Mouse (Mus musculus): ENCODE data around the gene Olfr70. TPM values are rescaled to one million over a fixed set of nuclear protein-coding genes. Genes with fewer than 3 reads are reported as not detected.

Olfr70 gene
- total RNA-seq, 2 experiments from 2014 or later = not detected

DNA sequence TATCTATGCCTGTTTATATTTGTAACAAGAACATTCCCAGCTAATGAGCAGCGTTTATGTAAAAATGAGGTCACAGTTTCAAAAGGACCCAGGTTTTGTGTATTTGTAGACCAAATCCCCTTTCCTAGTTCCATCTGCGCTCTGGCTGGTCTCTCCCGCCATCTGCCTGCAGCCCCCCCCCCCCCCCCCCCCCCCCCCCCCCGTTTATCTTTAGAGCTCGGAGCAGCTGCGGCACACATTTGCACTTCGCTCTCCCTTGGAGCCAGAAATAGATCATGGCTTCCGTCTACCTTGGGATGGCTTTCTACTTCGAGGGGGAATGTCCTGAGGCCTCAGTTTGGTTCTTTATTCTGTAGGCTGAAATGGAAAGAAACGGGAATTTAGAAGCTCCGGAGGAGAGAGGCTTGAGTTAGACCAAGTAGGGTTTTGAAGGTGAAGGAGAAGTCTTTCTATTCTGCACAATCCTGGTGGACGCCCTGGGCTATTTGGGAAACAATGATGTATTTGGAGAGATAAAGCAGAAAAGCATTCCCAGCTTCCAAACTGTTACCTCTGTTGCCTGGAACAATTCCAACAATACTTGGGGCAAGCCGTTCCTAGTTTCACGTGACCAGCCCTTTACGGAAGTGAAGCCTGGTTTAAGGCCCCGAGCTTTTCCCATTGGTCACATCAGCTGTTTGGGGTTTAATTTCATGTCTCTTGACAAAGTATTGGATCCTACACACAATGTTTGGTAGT lies 20.1 kb upstream of the Olfr70 start:
- intact Hi-C loops (cut with DNase I) = no loop called here
- no peak for DNase-seq (ENCODE audit: extremely low spot score in 1 of 2, low spot score in 2 of 2)

- intact Hi-C loops (cut with DNase I) = loop anchor here (2.0 kb wide), 1 partner anchor 83 kb away; the partner anchor contains the start of gene Npr2
- DNase-seq (ENCODE audit: extremely low spot score in 1 of 2, low spot score in 2 of 2) = no peak
These were observed 13.1 kb upstream of the Olfr70 start for GRCm38 (mm10) chr4:43713652-43714219.

DNA sequence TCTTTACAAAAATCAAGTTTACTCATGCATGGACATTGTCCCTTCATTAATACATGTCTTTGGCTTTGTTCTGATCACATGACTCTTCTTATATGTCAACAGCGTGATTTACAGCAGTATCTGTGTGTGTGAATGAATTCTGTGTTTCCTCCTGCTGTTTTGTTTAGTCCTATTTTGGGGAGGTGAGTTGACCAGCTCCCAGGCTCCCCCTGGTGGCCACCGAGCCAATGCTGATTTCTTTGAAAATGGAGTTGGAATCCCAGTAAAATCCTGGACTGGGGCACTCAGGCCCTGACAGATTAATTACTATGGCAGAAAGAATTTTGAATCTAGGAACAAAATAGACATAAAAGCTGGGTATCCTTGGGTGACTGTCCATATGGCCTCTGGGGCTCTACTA lies 11.2 kb upstream of the Olfr70 start:
- intact Hi-C loops (cut with DNase I) = loop anchor here (2.0 kb wide), 1 partner anchor 81 kb away; the partner anchor contains the start of gene Npr2
- peak; percentile 56 to 83 for DNase-seq (ENCODE audit: extremely low spot score in 1 of 2, low spot score in 2 of 2)

DNA sequence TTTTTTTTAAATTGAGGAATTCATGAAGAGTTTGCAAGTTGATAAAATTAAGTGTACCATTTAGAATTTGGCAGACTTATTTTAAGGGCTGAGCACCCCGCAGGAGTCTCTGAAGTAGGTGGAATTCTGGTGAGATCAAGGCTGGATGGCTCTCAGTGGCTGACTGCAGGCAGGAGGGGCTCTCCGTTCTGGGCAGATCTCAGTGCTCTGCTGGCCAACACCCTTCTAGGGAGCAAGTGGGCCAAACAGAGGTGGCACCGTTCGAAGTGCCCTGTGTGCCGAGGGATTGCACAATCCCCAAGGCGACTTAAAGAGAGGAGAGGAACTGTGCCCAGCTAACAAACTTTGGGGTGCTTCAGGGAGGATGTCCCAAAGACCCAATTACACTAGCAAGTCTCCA lies 9.3 kb upstream of the Olfr70 start, which contains the start of gene Olfr71:
Gene Olfr71 (minus strand): TSS at position 387 of the 400 bp plus-strand sequence.
- intact Hi-C loops (cut with DNase I) = loop anchor here (5.0 kb wide), 1 partner anchor 38 kb away; no protein-coding TSS in a partner anchor
- DNase-seq (ENCODE audit: extremely low spot score in 1 of 2, low spot score in 2 of 2) = no peak

GRCm38 (mm10) chr4:43705991-43706390 lies 5.4 kb upstream of the Olfr70 start:
- DNase-seq (ENCODE audit: extremely low spot score in 1 of 2, low spot score in 2 of 2) = no peak
- intact Hi-C loops (cut with DNase I) = loop anchor here (5.0 kb wide), 1 partner anchor 34 kb away; no protein-coding TSS in a partner anchor

GRCm38 (mm10) chr4:43703851-43704250 lies 3.2 kb upstream of the Olfr70 start:
- intact Hi-C loops (cut with DNase I) = no loop called here
- DNase-seq (ENCODE audit: extremely low spot score in 1 of 2, low spot score in 2 of 2) = peak in 1 of 2 experiments; percentile 58

DNA sequence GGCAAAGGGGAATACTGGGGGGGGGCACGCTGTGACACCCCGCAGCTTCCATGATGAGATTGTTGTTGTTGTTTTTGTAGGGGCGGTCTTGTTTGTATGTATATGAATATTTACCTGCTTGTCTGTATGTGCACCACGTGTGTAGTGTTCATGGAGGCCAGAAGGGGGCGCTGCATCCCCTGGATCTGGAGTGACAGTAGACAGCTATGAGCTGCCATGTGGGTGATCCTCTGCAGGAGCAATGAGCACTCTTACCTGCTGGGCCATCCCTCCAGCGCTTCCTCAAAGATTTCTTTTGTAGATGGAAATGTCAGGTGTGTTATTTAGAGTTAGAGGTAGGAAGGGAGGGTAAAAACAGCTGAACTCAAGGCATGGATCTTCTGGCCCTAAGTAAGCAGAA lies 2.8 kb upstream of the Olfr70 start:
- DNase-seq (ENCODE audit: extremely low spot score in 1 of 2, low spot score in 2 of 2) = no peak
- intact Hi-C loops (cut with DNase I) = no loop called here

DNA sequence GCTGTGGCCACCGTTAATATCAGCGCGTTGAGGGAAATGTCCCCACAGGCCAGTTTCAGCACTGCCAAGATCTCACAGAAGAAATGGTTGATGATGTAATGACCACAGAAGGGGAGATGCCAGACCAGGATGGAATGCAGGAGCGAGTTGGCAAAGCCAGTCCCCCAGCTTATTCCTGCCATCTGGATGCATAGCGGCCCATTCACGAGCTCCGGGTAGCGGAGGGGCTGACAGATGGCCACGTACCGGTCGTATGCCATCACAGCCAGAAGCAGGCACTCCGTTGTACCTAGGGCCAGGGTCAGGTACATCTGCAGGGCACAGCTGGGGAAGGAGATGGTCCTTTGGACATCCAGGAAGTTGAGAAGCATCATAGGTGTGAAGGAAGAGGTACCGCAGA lies 4.0 kb downstream of the Olfr70 start:
- intact Hi-C loops (cut with DNase I) = no loop called here
- no peak for DNase-seq (ENCODE audit: extremely low spot score in 1 of 2, low spot score in 2 of 2)

- intact Hi-C loops (cut with DNase I) = no loop called here
These were observed 5.3 kb downstream of the Olfr70 start for GRCm38 (mm10) chr4:43695249-43695671.

GRCm38 (mm10) chr4:43694439-43695248 lies 6.0 kb downstream of the Olfr70 start:
- DNase-seq (ENCODE audit: extremely low spot score in 1 of 2, low spot score in 2 of 2) = no peak
- intact Hi-C loops (cut with DNase I) = no loop called here

More at GRCm38 (mm10) chr4:43695249-43695671, 5.3 kb downstream of the Olfr70 start:
- DNase-seq (ENCODE audit: extremely low spot score in 1 of 2, low spot score in 2 of 2) = peak in 1 of 2 experiments; percentile 64

DNA sequence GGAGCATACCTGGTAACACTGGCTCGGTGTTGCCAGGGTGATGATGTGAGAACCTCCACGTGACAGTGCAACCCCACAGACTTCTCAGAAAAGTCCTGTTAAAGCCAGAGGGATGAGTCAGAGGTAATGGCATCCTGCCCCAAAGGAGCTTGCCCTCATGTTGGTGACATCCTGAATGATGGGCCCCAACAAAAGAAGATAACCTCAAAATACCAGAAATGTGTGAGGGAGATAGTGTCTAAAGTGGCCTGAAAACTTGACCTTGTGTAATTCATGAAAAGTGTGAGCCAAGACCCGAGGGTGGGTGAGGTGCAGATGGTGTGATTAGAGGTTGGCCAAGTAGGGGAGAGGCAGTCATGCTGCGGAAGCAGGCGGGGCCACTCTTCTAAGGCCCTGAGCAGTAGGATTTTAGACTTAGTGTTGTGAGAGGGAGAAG lies 6.8 kb downstream of the Olfr70 start:
- intact Hi-C loops (cut with DNase I) = no loop called here
- no peak for DNase-seq (ENCODE audit: extremely low spot score in 1 of 2, low spot score in 2 of 2)

- intact Hi-C loops (cut with DNase I) = no loop called here
These were observed 9.6 kb downstream of the Olfr70 start for GRCm38 (mm10) chr4:43691026-43691425.

GRCm38 (mm10) chr4:43690021-43690420 lies 10.6 kb downstream of the Olfr70 start:
- DNase-seq (ENCODE audit: extremely low spot score in 1 of 2, low spot score in 2 of 2) = no peak
- intact Hi-C loops (cut with DNase I) = no loop called here

More at GRCm38 (mm10) chr4:43691026-43691425, 9.6 kb downstream of the Olfr70 start:
- no peak for DNase-seq (ENCODE audit: extremely low spot score in 1 of 2, low spot score in 2 of 2)

DNA sequence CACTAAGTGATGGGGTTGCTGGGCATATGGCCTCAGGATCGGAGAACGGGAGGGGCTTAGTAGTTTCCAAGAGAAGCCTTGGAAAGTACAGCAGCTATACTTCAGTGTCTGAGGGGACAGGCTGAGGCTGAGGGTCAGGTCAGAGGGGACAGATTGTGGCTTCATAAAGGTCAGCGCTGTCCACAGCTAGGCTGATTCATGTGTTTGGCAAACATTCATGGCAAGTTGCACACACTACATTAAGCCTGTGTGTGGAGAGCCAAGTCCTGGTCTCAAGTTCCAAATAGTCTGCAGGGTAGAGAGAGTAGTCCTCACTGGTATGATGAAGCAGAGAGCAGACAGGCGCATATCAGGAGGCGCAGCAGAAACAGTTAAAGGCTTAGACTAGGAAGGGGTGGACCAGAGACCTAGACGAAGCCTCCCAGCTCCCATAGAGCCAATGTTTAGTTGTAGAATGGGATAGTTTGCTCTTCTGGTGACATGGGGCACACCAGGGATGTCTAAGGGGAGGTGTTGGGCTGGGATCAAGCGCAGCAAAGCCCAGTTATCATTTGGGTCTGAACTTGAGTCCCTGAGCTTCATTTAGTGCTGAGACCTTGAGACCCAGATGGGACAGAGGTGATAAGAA lies 21.1 kb downstream of the Olfr70 start:
- no peak for DNase-seq (ENCODE audit: extremely low spot score in 1 of 2, low spot score in 2 of 2)
- intact Hi-C loops (cut with DNase I) = no loop called here

GRCm38 (mm10) chr4:43678541-43678940 lies 22.1 kb downstream of the Olfr70 start:
- no peak for DNase-seq (ENCODE audit: extremely low spot score in 1 of 2, low spot score in 2 of 2)
- intact Hi-C loops (cut with DNase I) = no loop called here

GRCm38 (mm10) chr4:43675608-43676007 lies 25.0 kb downstream of the Olfr70 start:
- intact Hi-C loops (cut with DNase I) = no loop called here
- no peak for DNase-seq (ENCODE audit: extremely low spot score in 1 of 2, low spot score in 2 of 2)

GRCm38 (mm10) chr4:43674974-43675373 lies 25.6 kb downstream of the Olfr70 start:
- no peak for DNase-seq (ENCODE audit: extremely low spot score in 1 of 2, low spot score in 2 of 2)
- intact Hi-C loops (cut with DNase I) = loop anchor here (5.0 kb wide), 1 partner anchor 32 kb away; no protein-coding TSS in a partner anchor

- intact Hi-C loops (cut with DNase I) = loop anchor here (5.0 kb wide), 1 partner anchor 34 kb away; no protein-coding TSS in a partner anchor
- DNase-seq (ENCODE audit: extremely low spot score in 1 of 2, low spot score in 2 of 2) = no peak
These were observed 26.9 kb downstream of the Olfr70 start for GRCm38 (mm10) chr4:43673703-43674102.

DNA sequence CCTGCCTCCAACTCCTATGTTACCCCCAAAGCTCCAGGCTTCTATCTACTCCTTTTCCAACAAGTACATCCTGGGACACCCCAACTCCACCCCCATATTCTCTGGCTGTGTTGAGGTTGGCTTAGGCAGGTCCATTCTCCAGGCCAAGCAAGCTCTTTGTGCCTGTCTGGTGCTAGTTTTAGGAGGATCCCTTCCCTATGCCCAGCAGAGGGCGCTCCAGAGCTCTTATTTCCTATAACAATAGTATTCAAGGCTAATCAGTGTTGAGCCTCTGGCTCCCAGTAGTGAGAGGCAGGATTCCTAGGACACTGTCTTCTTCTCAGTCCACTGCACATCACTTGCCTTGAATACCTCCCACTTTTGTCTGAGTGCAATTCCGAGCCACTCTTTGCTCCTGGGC lies 28.5 kb downstream of the Olfr70 start:
- peak; percentile 75 to 89 for DNase-seq (ENCODE audit: extremely low spot score in 1 of 2, low spot score in 2 of 2)
- intact Hi-C loops (cut with DNase I) = loop anchor here (5.0 kb wide), 1 partner anchor 35 kb away; no protein-coding TSS in a partner anchor

Data from left cerebral cortex, postnatal 10 days (tissue).